Mouse (Mus musculus): Measurements from ENCODE around the gene Fzd9. TPM values are rescaled to one million over a fixed set of nuclear protein-coding genes. Genes with fewer than 3 reads are reported as not detected.

Fzd9 gene
- total and polyA plus RNA-seq, 2 experiments from 2014 or later, result 2.4 to 3.3 TPM

DNA sequence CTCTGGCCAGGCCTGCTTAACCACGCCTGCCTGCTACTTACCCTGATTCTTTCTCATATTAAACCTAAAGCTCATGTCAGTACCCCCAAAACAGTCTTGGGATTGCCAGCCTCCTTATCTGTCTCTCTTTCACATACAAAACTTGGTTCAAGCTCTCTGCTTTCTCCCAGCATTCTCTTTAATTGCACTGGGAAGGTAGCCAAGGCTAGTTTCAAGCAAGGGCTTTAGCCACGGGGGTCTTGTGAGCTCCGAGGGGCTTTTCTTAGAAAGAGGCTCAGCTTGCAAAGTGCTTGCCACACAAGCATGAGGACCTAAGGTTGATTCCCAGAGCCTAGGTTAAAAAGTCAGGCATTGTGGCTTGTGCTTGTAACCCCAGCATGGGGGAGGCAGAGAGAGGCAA, 34.2 kb upstream of the Fzd9 start:
- ATAC-seq (ENCODE audit: insufficient read depth, low read depth) (no peak), DNase-seq (ENCODE audit: low spot score) (no peak)
- Histone ChIP-seq H3K27ac (ENCODE audit: low read depth) (no peak overlapping the region), H3K4me3 (ENCODE audit: low read depth, low read length) (no peak overlapping the region), H3K27me3 (ENCODE audit: control insufficient read depth, insufficient read depth, low read length) (no peaks in the 10 kb centered on the region), H3K36me3 (replicated peaks; ENCODE audit: control insufficient read depth, insufficient read depth, low read length) (no peaks in the 10 kb centered on the region), H3K9ac (replicated peaks; ENCODE audit: low read depth, low read length) (no peak overlapping the region), H3K4me1 (ENCODE audit: control insufficient read depth, insufficient read depth) (no peaks in the 10 kb centered on the region), H3K9me3 (replicated peaks; ENCODE audit: control insufficient read depth, low read length) (no peaks in the 10 kb centered on the region), H3K4me2 (ENCODE audit: low read depth, low read length) (no peak overlapping the region)
- WGBS, result 66% methylated on average over 3 of the region's 3 CpGs
- TF ChIP-seq EP300 (IDR thresholded peaks at IDR 0.05; ENCODE audit: low read depth), result no peak

DNA sequence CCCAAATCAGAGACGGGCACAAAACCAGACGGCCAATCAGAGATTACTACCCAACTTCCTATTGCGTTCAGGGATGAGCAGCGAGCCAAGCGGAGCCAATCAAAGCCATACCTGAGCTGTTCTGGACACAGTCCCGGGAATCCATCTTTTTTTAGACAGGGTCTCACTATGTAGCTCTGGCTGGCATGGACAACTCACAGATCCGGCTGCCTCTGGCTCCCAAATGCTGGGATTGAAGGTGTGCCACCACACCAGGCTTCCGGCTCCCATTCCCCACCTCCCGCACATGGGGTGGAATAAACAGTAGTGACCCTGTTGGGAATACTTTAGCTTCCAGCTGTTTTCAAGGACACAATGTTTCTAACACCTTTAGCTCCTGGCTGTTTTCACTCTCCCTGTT, 29.2 kb upstream of the Fzd9 start:
- Histone ChIP-seq H3K9me3 (replicated peaks; ENCODE audit: control insufficient read depth, low read length) (no peaks in the 10 kb centered on the region), H3K4me2 (ENCODE audit: low read depth, low read length) (no peak overlapping the region), H3K27ac (ENCODE audit: low read depth) (no peak overlapping the region), H3K27me3 (ENCODE audit: control insufficient read depth, insufficient read depth, low read length) (peaks cover 9% of the 10 kb centered on the region; the same call in 1 of the 2 replicates), H3K36me3 (replicated peaks; ENCODE audit: control insufficient read depth, insufficient read depth, low read length) (no peaks in the 10 kb centered on the region), H3K9ac (replicated peaks; ENCODE audit: low read depth, low read length) (no peak overlapping the region), H3K4me1 (ENCODE audit: control insufficient read depth, insufficient read depth) (no peaks in the 10 kb centered on the region; the same call in 1 of the 2 replicates), H3K4me3 (ENCODE audit: low read depth, low read length) (no peak overlapping the region)
- TF ChIP-seq CTCF (IDR thresholded peaks at IDR 0.05; ENCODE audit: low read depth) (no peak), EP300 (IDR thresholded peaks at IDR 0.05; ENCODE audit: low read depth) (no peak)
- DNase-seq (ENCODE audit: low spot score) (no peak), ATAC-seq (ENCODE audit: insufficient read depth, low read depth) (no peak)
- WGBS, result 43% methylated on average over 9 of the region's 9 CpGs

DNA sequence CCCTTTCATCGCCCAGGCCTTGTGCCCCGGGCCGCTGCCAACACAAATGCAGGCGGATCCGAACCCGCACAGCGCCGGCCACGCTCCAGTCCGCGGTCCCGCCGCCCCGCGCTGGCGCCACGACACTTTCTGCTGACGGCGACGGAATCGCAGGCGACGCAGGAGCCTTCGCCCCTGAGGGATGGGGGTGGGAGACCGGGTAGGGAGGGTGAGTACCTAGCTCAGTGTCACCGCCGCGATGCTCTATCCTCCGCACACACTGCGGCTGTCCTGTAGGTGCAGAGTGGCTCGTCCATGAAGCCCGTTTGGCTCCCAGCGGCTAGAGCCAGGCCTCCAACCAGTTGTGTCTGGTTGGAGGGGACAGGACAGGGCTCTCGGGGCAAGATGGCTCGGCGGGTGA, 25.6 kb upstream of the Fzd9 start:
- no peak overlapping the region for H3K27ac ChIP-seq (ENCODE audit: low read depth)
- TF ChIP-seq EP300 (IDR thresholded peaks at IDR 0.05; ENCODE audit: low read depth) (no peak), CTCF (IDR thresholded peaks at IDR 0.05; ENCODE audit: low read depth) (no peak)
- DNase-seq (ENCODE audit: low spot score), result no peak
- H3K4me2 ChIP-seq (ENCODE audit: low read depth, low read length), result peak overlapping the region; percentile 39
- peaks cover 9% of the 10 kb centered on the region; the same call in 1 of the 2 replicates for H3K27me3 ChIP-seq (ENCODE audit: control insufficient read depth, insufficient read depth, low read length)
- no peaks in the 10 kb centered on the region for H3K36me3 ChIP-seq (replicated peaks; ENCODE audit: control insufficient read depth, insufficient read depth, low read length)
- no peaks in the 10 kb centered on the region; the same call in 1 of the 2 replicates for H3K4me1 ChIP-seq (ENCODE audit: control insufficient read depth, insufficient read depth)
- H3K9ac ChIP-seq (replicated peaks; ENCODE audit: low read depth, low read length), result 0 out of 2 replicates have a peak overlapping the region, but pooled peaks have one; percentile 15
- 11% methylated on average over 36 of the region's 36 CpGs for WGBS
- no peak for ATAC-seq (ENCODE audit: insufficient read depth, low read depth)
- no peak overlapping the region for H3K4me3 ChIP-seq (ENCODE audit: low read depth, low read length)
- H3K9me3 ChIP-seq (replicated peaks; ENCODE audit: control insufficient read depth, low read length), result no peaks in the 10 kb centered on the region

- Histone ChIP-seq H3K9ac (replicated peaks; ENCODE audit: low read depth, low read length) (no peak overlapping the region), H3K27me3 (ENCODE audit: control insufficient read depth, insufficient read depth, low read length) (peaks cover 9% of the 10 kb centered on the region; the same call in 1 of the 2 replicates), H3K9me3 (replicated peaks; ENCODE audit: control insufficient read depth, low read length) (no peaks in the 10 kb centered on the region), H3K4me3 (ENCODE audit: low read depth, low read length) (no peak overlapping the region), H3K27ac (ENCODE audit: low read depth) (0 out of 2 replicates have a peak overlapping the region, but pooled peaks have one; percentile 5), H3K4me1 (ENCODE audit: control insufficient read depth, insufficient read depth) (no peaks in the 10 kb centered on the region; the same call in 1 of the 2 replicates), H3K4me2 (ENCODE audit: low read depth, low read length) (peak overlapping the region; percentile 31), H3K36me3 (replicated peaks; ENCODE audit: control insufficient read depth, insufficient read depth, low read length) (no peaks in the 10 kb centered on the region)
- DNase-seq (ENCODE audit: low spot score) (no peak), ATAC-seq (ENCODE audit: insufficient read depth, low read depth) (no peak)
- 27% methylated on average over 15 of the region's 15 CpGs for WGBS
- TF ChIP-seq EP300 (IDR thresholded peaks at IDR 0.05; ENCODE audit: low read depth) (no peak), CTCF (IDR thresholded peaks at IDR 0.05; ENCODE audit: low read depth) (no peak)
Measured at GRCm38 (mm10) chr5:135274663-135275396, 23.8 kb upstream of the Fzd9 start.

GRCm38 (mm10) chr5:135271563-135272165, 20.6 kb upstream of the Fzd9 start:
- WGBS, result 68% methylated on average over 12 of the region's 12 CpGs
- Histone ChIP-seq H3K4me3 (ENCODE audit: low read depth, low read length) (no peak overlapping the region), H3K9ac (replicated peaks; ENCODE audit: low read depth, low read length) (no peak overlapping the region), H3K27ac (ENCODE audit: low read depth) (no peak overlapping the region), H3K9me3 (replicated peaks; ENCODE audit: control insufficient read depth, low read length) (no peaks in the 10 kb centered on the region), H3K27me3 (ENCODE audit: control insufficient read depth, insufficient read depth, low read length) (peaks cover 8% of the 10 kb centered on the region; the same call in 1 of the 2 replicates), H3K4me2 (ENCODE audit: low read depth, low read length) (no peak overlapping the region), H3K4me1 (ENCODE audit: control insufficient read depth, insufficient read depth) (no peaks in the 10 kb centered on the region; the same call in 1 of the 2 replicates), H3K36me3 (replicated peaks; ENCODE audit: control insufficient read depth, insufficient read depth, low read length) (no peaks in the 10 kb centered on the region)
- ATAC-seq (ENCODE audit: insufficient read depth, low read depth) (no peak), DNase-seq (ENCODE audit: low spot score) (no peak)
- TF ChIP-seq EP300 (IDR thresholded peaks at IDR 0.05; ENCODE audit: low read depth) (no peak), CTCF (IDR thresholded peaks at IDR 0.05; ENCODE audit: low read depth) (no peak)

Measured in heart, postnatal 0 days (tissue).